Mouse (Mus musculus): ENCODE measurements around the gene Mfsd1. TPM values are rescaled to one million over a fixed set of nuclear protein-coding genes. Genes with fewer than 3 reads are reported as not detected.

Mfsd1 gene
- polyA plus RNA-seq, 1 experiment from 2014 or later = 61.1 TPM

Other genes with a start within 250 kb of the Mfsd1 start
- 24.0 and 26.0 TPM in 2 replicates for gene Mlf1, start 208.6 kb upstream of the Mfsd1 start, polyA plus RNA-seq (2014; fragmentation: Nextera tagmentation; extraction: Ambion mirVana)
- gene Gm17402, start 207.6 kb upstream of the Mfsd1 start, polyA plus RNA-seq (2014; fragmentation: Nextera tagmentation; extraction: Ambion mirVana) = not detected in 2 replicates
- 49.9 and 52.7 TPM in 2 replicates for gene Gfm1, start 152.6 kb upstream of the Mfsd1 start, polyA plus RNA-seq (2014; fragmentation: Nextera tagmentation; extraction: Ambion mirVana)
- 48.9 and 51.6 TPM in 2 replicates for gene Lxn, start 118.8 kb upstream of the Mfsd1 start, polyA plus RNA-seq (2014; fragmentation: Nextera tagmentation; extraction: Ambion mirVana)
- 0.27 and 0.37 TPM in 2 replicates for gene Rarres1, start 67.2 kb upstream of the Mfsd1 start, polyA plus RNA-seq (2014; fragmentation: Nextera tagmentation; extraction: Ambion mirVana)

Measured in forebrain, embryonic 11.5 days (tissue).